Mouse (Mus musculus) intestine, postnatal 0 days (tissue): ENCODE measurements around the gene Rcan1. TPM values are rescaled to one million over a fixed set of nuclear protein-coding genes. Genes with fewer than 3 reads are reported as not detected.
A peak's percentile ranks its signal among the peaks of the same experiment; 100 is the strongest.

Experiments
- ATAC-seq: fragments of 200-750 bp; cut with Nextera tagmentation; 2 replicates; pipeline ENCODE4 v1.8.0; 2017; ENCODE audit warnings: mild to moderate bottlenecking, moderate TSS enrichment, moderate library complexity
- H3K27ac ChIP-seq: fragments of 300-500 bp; sonication (generic); 2 replicates; pipeline ENCODE4 v1.5.1; 2014; ENCODE audit warnings: mild to moderate bottlenecking, low read depth, low read length, moderate library complexity
- H3K27me3 ChIP-seq: fragments of 300-500 bp; sonication (generic); replicated peaks from 2 replicates; pipeline ENCODE4 v1.6.1; 2014; ENCODE audit warnings: low read length, mixed read lengths; ENCODE audit not compliant: control insufficient read depth, insufficient read depth
- H3K36me3 ChIP-seq: fragments of 300-500 bp; sonication (generic); 2 replicates; pipeline ENCODE4 v1.6.1; 2014; ENCODE audit warnings: mild to moderate bottlenecking, moderate library complexity; ENCODE audit not compliant: control insufficient read depth, insufficient read depth
- H3K4me1 ChIP-seq: fragments of 300-500 bp; sonication (generic); replicated peaks from 2 replicates; pipeline ENCODE4 v1.6.1; 2014; ENCODE audit warnings: antibody characterized with exemption, low read length, mixed read lengths; ENCODE audit not compliant: control insufficient read depth, insufficient read depth
- H3K4me2 ChIP-seq: fragments of 300-500 bp; sonication (generic); replicated peaks from 2 replicates; pipeline ENCODE4 v1.6.1; 2014; ENCODE audit warnings: low read depth, mild to moderate bottlenecking, moderate library complexity
- H3K4me3 ChIP-seq: fragments of 300-500 bp; sonication (generic); 2 replicates; pipeline ENCODE4 v1.5.1; 2014; ENCODE audit warnings: low read depth, low read length
- H3K9ac ChIP-seq: fragments of 300-500 bp; sonication (generic); 2 replicates; pipeline ENCODE4 v1.6.1; 2014; ENCODE audit warnings: mild to moderate bottlenecking, low read depth, low read length
- H3K9me3 ChIP-seq: fragments of 300-500 bp; sonication (generic); 2 replicates; pipeline ENCODE4 v1.6.1; 2016; ENCODE audit warnings: mixed run types; ENCODE audit not compliant: control insufficient read depth
- CTCF ChIP-seq: sonication (generic); IDR thresholded peaks from 2 replicates; pipeline ENCODE4 v1.5.1; 2016; ENCODE audit warnings: low read depth, mild to moderate bottlenecking, control low read depth, antibody characterized with exemption, moderate library complexity
- WGBS: fragments of 180-500 bp; shearing (Covaris S2); extraction: QIAGEN DNeasy Blood & Tissue Kit; methylation state at CpG from one replicate; pipeline ENCODE4 v1.1.7; 2014; 5-methylcytosine and 5-hydroxymethylcytosine counted together
- polyA plus RNA-seq: library from polyadenylated mRNA; unstranded; fragments of >200 nt; fragmentation: Nextera tagmentation; extraction: Ambion mirVana; gene quantifications from 2 replicates; pipeline ENCODE4 v1.2.1, GENCODE M21; 2015

The Rcan1 gene
- polyA plus RNA-seq, 1 experiment from 2014 or later = 52.0 TPM

DNA sequence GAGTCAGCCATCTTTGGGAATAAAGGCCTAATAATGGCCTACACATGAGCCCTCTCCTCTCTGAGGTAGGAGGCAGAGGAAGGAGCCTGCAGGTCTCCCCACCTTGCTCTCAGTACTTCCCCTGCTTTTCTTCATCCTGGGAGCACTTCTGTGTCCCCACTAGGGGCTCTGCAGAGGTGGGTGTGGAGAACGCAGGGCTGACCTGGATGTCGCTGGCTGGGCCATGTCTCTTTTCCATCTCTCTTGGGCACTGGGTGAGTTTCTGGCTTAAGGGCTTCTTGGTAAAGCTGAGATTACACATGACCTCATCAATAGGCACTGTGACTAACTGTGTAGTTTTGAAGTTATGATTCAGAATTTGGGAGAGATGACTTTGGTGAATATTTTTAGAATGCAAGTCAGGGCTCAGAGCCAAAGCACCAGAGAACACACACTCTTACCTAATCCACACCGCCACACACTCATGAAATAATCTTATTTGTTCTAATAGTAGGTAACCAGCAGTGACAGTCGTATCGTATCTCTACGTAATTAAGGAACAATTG lies 72.0 kb downstream of the Rcan1 start:
- Histone ChIP-seq H3K36me3 (peaks cover 31% of the 10 kb centered on the region), H3K9ac (peak overlapping the region; percentile 40; the same call in 1 of the 2 replicates), H3K9me3 (no peaks in the 10 kb centered on the region), H3K4me3 (peak overlapping the region; percentile 38; the same call in 1 of the 2 replicates), H3K27me3 (no peaks in the 10 kb centered on the region), H3K4me2 (peak overlapping the region; percentile 74), H3K4me1 (peaks cover 10% of the 10 kb centered on the region), H3K27ac (0 out of 2 replicates have a peak overlapping the region, but pooled peaks have one; percentile 50)
- WGBS = 45% methylated on average over 6 of the region's 6 CpGs
- no peak for ATAC-seq
- peak; percentile 56 for TF ChIP-seq CTCF

DNA sequence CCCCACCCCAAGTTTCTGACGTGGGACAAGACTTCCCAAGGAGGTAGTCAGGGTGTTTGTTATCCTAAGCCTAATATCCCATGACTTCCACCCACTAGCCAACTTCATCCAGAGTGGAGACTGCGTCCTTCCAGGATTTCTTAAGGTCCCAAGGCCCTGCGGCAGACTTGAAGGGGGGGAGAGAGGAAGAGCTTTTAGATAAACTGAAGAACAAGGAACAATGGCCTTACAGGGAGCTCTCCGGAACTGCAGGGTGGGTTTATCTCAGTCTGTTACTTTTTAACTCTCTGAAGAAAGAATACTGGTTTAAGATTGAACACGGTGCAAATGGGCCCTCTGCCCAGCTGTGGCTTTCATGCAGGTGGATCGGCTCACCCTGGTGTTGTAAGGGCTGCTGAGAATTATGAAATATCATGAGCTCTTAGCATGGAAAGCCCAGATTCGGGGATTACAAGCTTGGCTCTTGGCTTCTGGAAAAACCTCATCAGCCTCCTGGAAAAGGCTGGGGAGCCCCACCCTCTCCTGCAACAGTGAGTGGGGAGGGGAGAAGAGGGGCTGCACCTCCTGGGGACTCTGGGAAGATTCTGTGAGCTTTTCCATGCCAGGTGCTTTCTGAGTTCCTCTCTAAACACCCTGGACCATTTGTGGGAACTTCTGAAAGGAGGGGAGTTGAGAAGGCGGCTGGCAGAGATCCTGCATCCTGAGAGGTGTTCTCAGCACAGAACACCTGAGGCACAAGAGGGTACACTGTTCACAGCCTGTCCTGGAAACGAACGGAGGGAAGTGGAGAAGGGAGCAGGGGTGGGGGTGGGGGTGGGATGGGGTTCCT lies 72.7 kb downstream of the Rcan1 start:
- TF ChIP-seq CTCF = no peak
- H3K4me3 ChIP-seq = peak overlapping the region; percentile 23; the same call in 1 of the 2 replicates

DNA sequence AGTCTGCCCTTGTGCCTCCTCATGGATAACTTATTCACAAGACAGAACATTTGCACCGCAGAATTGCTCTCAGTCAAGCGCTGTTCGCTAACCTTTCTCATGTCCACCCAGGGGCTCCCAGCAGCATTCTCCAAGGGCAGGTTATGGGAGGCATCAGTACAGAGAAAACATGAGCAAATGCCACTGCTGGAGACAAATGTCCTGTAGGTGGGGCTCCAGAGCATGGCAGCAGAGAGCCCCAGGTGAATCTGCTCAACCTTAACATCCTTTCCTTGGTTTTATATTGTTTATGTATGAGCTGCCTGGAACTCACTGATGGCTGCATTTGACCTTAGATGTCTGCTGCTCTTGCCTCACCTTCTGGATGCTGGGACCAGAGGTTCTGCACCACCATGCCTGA lies 76.9 kb downstream of the Rcan1 start:
- WGBS = 96% methylated on average over 3 of the region's 3 CpGs
- Histone ChIP-seq H3K4me3 (no peak overlapping the region), H3K36me3 (peaks cover 54% of the 10 kb centered on the region), H3K4me2 (no peak overlapping the region), H3K27me3 (no peaks in the 10 kb centered on the region), H3K4me1 (peaks cover 10% of the 10 kb centered on the region), H3K9me3 (no peaks in the 10 kb centered on the region), H3K9ac (no peak overlapping the region), H3K27ac (no peak overlapping the region)
- ATAC-seq = no peak
- peak; percentile 73 for TF ChIP-seq CTCF

More for the DNA sequence above, 72.7 kb downstream of the Rcan1 start:
- Histone ChIP-seq H3K4me1 (peaks cover 10% of the 10 kb centered on the region), H3K9me3 (no peaks in the 10 kb centered on the region), H3K9ac (peak overlapping the region; percentile 17; the same call in 1 of the 2 replicates), H3K27me3 (no peaks in the 10 kb centered on the region), H3K36me3 (peaks cover 38% of the 10 kb centered on the region), H3K27ac (peak overlapping the region; percentile 50; the same call in 1 of the 2 replicates), H3K4me2 (peak overlapping the region; percentile 74)
- peak; percentile 36 for ATAC-seq
- 28% methylated on average over 10 of the region's 10 CpGs for WGBS

DNA sequence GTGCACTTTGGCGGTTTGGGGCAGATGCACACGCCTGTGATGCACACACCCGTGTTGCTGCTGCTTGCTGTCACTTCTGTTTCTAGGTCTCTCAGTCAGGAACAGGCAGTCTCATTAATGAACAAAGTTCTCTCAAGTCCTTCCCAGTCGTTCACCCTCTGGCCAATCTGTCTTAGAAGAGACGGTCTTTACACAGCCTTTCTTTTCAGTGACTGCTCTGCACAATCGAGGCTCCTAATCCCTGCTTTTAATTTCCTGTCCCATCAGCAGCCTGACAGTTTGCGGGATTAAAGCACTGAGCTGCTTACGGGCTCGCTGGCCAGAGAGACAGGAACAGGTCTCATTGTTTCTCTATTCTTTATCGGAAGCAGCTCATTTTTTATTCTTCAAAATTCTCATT lies 83.0 kb downstream of the Rcan1 start:
- H3K9ac ChIP-seq = no peak overlapping the region
- no peak overlapping the region for H3K27ac ChIP-seq
- no peak for TF ChIP-seq CTCF
- H3K9me3 ChIP-seq = no peaks in the 10 kb centered on the region
- no peak overlapping the region for H3K4me2 ChIP-seq
- H3K27me3 ChIP-seq = no peaks in the 10 kb centered on the region
- 72% methylated on average over 10 of the region's 10 CpGs for WGBS
- no peak overlapping the region for H3K4me3 ChIP-seq
- no peaks in the 10 kb centered on the region for H3K4me1 ChIP-seq
- no peak for ATAC-seq
- peaks cover 13% of the 10 kb centered on the region for H3K36me3 ChIP-seq

DNA sequence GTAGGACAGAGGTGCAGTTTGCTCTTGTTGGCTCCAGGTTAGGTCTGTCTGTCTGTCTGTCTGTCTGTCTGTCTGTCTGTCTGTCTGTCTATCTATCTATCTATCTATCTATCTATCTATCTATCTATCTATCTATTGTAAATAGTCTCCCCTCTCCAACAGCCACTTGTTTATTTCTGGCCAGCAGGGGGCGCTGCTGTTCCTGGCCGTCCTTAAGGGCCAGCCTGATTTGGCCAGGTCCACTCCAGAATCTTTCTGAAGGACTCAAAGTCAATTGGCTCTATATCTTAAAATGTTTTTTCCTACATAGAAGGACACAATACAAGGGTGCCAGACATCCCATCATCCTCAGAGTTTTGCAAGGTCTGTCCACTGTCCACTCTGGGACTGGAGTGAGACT lies 85.6 kb downstream of the Rcan1 start:
- no peak for ATAC-seq
- H3K27ac ChIP-seq = no peak overlapping the region
- H3K4me3 ChIP-seq = no peak overlapping the region

DNA sequence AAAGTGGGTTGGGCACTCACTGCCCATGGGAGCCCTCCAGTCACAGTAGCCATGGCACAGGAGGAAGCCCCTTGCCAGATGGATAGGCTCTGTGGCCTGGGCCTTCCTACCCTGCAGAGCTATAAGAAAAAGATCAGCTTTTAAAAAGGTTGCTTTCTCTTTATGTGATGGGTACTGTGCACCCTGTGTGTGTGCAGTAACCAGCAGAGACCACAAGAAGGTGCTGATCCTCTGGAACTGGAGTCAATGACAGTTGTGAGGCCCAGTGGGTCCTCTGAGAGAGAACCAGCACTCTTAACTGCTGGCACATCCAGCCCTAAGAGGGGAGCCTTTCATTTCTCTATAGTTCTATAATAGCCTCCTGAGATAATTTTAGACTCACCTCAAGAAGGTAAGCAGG lies 87.3 kb downstream of the Rcan1 start:
- TF ChIP-seq CTCF = peak; percentile 42
- Histone ChIP-seq H3K27ac (no peak overlapping the region), H3K9ac (no peak overlapping the region), H3K9me3 (no peaks in the 10 kb centered on the region), H3K4me2 (no peak overlapping the region), H3K4me3 (no peak overlapping the region), H3K4me1 (no peaks in the 10 kb centered on the region), H3K27me3 (no peaks in the 10 kb centered on the region), H3K36me3 (no peaks in the 10 kb centered on the region)
- no peak for ATAC-seq

More for the DNA sequence above, 85.6 kb downstream of the Rcan1 start:
- Histone ChIP-seq H3K4me2 (no peak overlapping the region), H3K9ac (no peak overlapping the region), H3K4me1 (no peaks in the 10 kb centered on the region), H3K36me3 (no peaks in the 10 kb centered on the region), H3K27me3 (no peaks in the 10 kb centered on the region), H3K9me3 (no peaks in the 10 kb centered on the region)
- 1% methylated on average over 2 of the region's 2 CpGs for WGBS
- peak; percentile 85 for TF ChIP-seq CTCF
